Mouse (Mus musculus) MEL (cell line): Measurements from ENCODE around the gene Gipc3. TPM values are rescaled to one million over a fixed set of nuclear protein-coding genes. Genes with fewer than 3 reads are reported as not detected.
A peak's percentile ranks its signal among the peaks of the same experiment; 100 is the strongest.

Experiments used
- DNase-seq: peaks from one replicate; pipeline ENCODE4 v3.0.0; 2011; ENCODE audit warnings: low read depth, low spot score
- H3K27ac ChIP-seq: 2 replicates; pipeline ENCODE4 v1.5.1; 2012; ENCODE audit warnings: low read depth, mild to moderate bottlenecking, control low read depth, low read length, moderate library complexity; ENCODE audit not compliant: control insufficient read depth
- H3K27me3 ChIP-seq, 2 experiments: fragments of 150-350 bp in 1 of 2; sonication (generic) in 1 of 2; 2 replicates each; pipeline ENCODE4 v1.6.1; 2012; ENCODE audit warnings: low read length in 2 of 2, mild to moderate bottlenecking in 2 of 2, improper control_type of control experiment in 1 of 2, moderate library complexity in 1 of 2; ENCODE audit not compliant: insufficient read depth in 2 of 2, control insufficient read depth in 1 of 2
- H3K36me3 ChIP-seq, 2 experiments: 2 replicates each; pipeline ENCODE4 v1.6.1; 2012 to 2014; ENCODE audit warnings: low read length in 2 of 2, improper control_type of control experiment in 1 of 2, inconsistent platforms in 1 of 2, mild to moderate bottlenecking in 1 of 2; ENCODE audit not compliant: insufficient read depth in 2 of 2, control insufficient read depth in 1 of 2
- H3K4me1 ChIP-seq, 2 experiments: fragments of 150-350 bp in 1 of 2; sonication (generic) in 1 of 2; 2 replicates each; pipeline ENCODE4 v1.6.1; 2012; ENCODE audit warnings: low read length in 2 of 2, improper control_type of control experiment in 1 of 2, mild to moderate bottlenecking in 1 of 2; ENCODE audit not compliant: insufficient read depth in 2 of 2, control insufficient read depth in 1 of 2
- H3K4me3 ChIP-seq, 2 experiments: fragments of 150-350 bp in 1 of 2; sonication (generic) in 1 of 2; 2 replicates each; pipeline ENCODE4 v1.5.1; 2012; ENCODE audit warnings: low read depth in 2 of 2, low read length in 2 of 2, mild to moderate bottlenecking in 2 of 2, moderate library complexity in 2 of 2, control low read depth in 1 of 2, improper control_type of control experiment in 1 of 2; ENCODE audit not compliant: control insufficient read depth in 1 of 2, insufficient read depth in 1 of 2
- H3K79me2 ChIP-seq: 2 replicates; pipeline ENCODE4 v1.6.1; 2012; ENCODE audit warnings: mild to moderate bottlenecking, low read length, moderate library complexity; ENCODE audit not compliant: control insufficient read depth, poor library complexity, insufficient read depth
- H3K9ac ChIP-seq: 2 replicates; pipeline ENCODE4 v1.6.1; 2012; ENCODE audit warnings: low read depth, mild to moderate bottlenecking, control low read depth, low read length, moderate library complexity; ENCODE audit not compliant: control insufficient read depth, poor library complexity, severe bottlenecking
- H3K9me3 ChIP-seq: fragments of 150-350 bp; sonication (generic); replicated peaks from 2 replicates; pipeline ENCODE4 v1.6.1; 2012; ENCODE audit warnings: mild to moderate bottlenecking, low read length, improper control_type of control experiment, moderate library complexity; ENCODE audit not compliant: insufficient read depth
- CTCF ChIP-seq, 3 experiments: IDR thresholded peaks in 2 of 3; conservative IDR thresholded peaks in 1 of 3; 2 replicates each; pipeline ENCODE4 v1.5.1; 2011 to 2012; ENCODE audit warnings: low read length in 3 of 3, low read depth in 2 of 3, mild to moderate bottlenecking in 2 of 3, improper control_type of control experiment in 1 of 3, inconsistent platforms in 1 of 3, mixed read lengths in 1 of 3, moderate library complexity in 1 of 3; ENCODE audit not compliant: control insufficient read depth in 1 of 3, insufficient read depth in 1 of 3, poor library complexity in 1 of 3, severe bottlenecking in 1 of 3
- ELF1 ChIP-seq: IDR thresholded peaks from 2 replicates; pipeline ENCODE4 v1.6.1; 2014; ENCODE audit warnings: low read depth, mild to moderate bottlenecking, inconsistent platforms, low read length, improper control_type of control experiment, moderate library complexity
- EP300 ChIP-seq, 2 experiments: IDR thresholded peaks; 2 replicates each; pipeline ENCODE4 v1.6.1; 2011; ENCODE audit warnings: improper control_type of control experiment in 2 of 2, low read length in 2 of 2, low read depth in 1 of 2, mild to moderate bottlenecking in 1 of 2
- ETS1 ChIP-seq: IDR thresholded peaks from 2 replicates; pipeline ENCODE4 v1.6.1; 2012; ENCODE audit warnings: low read depth, mild to moderate bottlenecking, inconsistent platforms, low read length, improper control_type of control experiment, moderate library complexity
- GATA1 ChIP-seq: IDR thresholded peaks from 2 replicates; pipeline ENCODE4 v1.6.1; 2011; ENCODE audit warnings: low read depth, low read length, improper control_type of control experiment
- HCFC1 ChIP-seq: IDR thresholded peaks from 2 replicates; pipeline ENCODE4 v1.6.1; 2012; ENCODE audit warnings: low read depth, mild to moderate bottlenecking, inconsistent platforms, low read length, improper control_type of control experiment, moderate library complexity
- MAFK ChIP-seq: IDR thresholded peaks from 2 replicates; pipeline ENCODE4 v1.6.1; 2011; ENCODE audit warnings: low read depth, mild to moderate bottlenecking, low read length, improper control_type of control experiment, borderline replicate concordance
- MAZ ChIP-seq: IDR thresholded peaks from 2 replicates; pipeline ENCODE4 v1.6.1; 2012; ENCODE audit warnings: low read depth, mild to moderate bottlenecking, inconsistent platforms, low read length, improper control_type of control experiment
- MXI1 ChIP-seq: IDR thresholded peaks from 2 replicates; pipeline ENCODE4 v1.6.1; 2011; ENCODE audit warnings: mild to moderate bottlenecking, low read depth, low read length, improper control_type of control experiment
- MYB ChIP-seq: IDR thresholded peaks from 2 replicates; pipeline ENCODE4 v1.6.1; 2011; ENCODE audit warnings: mild to moderate bottlenecking, low read depth, low read length, improper control_type of control experiment
- MYC ChIP-seq: IDR thresholded peaks from 2 replicates; pipeline ENCODE4 v1.6.1; 2011; ENCODE audit warnings: low read depth, mild to moderate bottlenecking, low read length, improper control_type of control experiment, moderate library complexity
- NELFE ChIP-seq: IDR thresholded peaks from 2 replicates; pipeline ENCODE4 v1.6.1; 2011; ENCODE audit warnings: low read depth, low read length, improper control_type of control experiment
- NRF1 ChIP-seq: IDR thresholded peaks from 2 replicates; pipeline ENCODE4 v1.6.1; 2014; ENCODE audit warnings: low read depth, mild to moderate bottlenecking, inconsistent platforms, low read length, improper control_type of control experiment, moderate library complexity; ENCODE audit not compliant: poor library complexity, insufficient read depth, severe bottlenecking
- POLR2A ChIP-seq, 2 experiments: IDR thresholded peaks; 2 replicates each; pipeline ENCODE4 v1.6.1; 2011 to 2012; ENCODE audit warnings: low read length in 2 of 2, mild to moderate bottlenecking in 2 of 2, control low read depth in 1 of 2, improper control_type of control experiment in 1 of 2, low read depth in 1 of 2, moderate library complexity in 1 of 2; ENCODE audit not compliant: control insufficient read depth in 1 of 2, insufficient read depth in 1 of 2, poor library complexity in 1 of 2
- POLR2AphosphoS2 ChIP-seq: IDR thresholded peaks from 2 replicates; pipeline ENCODE4 v1.6.1; 2011; ENCODE audit warnings: low read length, improper control_type of control experiment
- POLR2AphosphoS5 ChIP-seq: IDR thresholded peaks from 2 replicates; pipeline ENCODE4 v1.6.1; 2012; ENCODE audit warnings: low read depth, borderline replicate concordance, mild to moderate bottlenecking, inconsistent platforms, low read length, moderate library complexity, mixed read lengths
- RAD21 ChIP-seq: IDR thresholded peaks from 2 replicates; pipeline ENCODE4 v1.6.1; 2011; ENCODE audit warnings: mild to moderate bottlenecking, low read depth, low read length, improper control_type of control experiment
- RCOR1 ChIP-seq: IDR thresholded peaks from 2 replicates; pipeline ENCODE4 v1.6.1; 2012; ENCODE audit warnings: low read depth, mild to moderate bottlenecking, inconsistent platforms, low read length, improper control_type of control experiment
- SIN3A ChIP-seq: IDR thresholded peaks from 2 replicates; pipeline ENCODE4 v1.6.1; 2012; ENCODE audit warnings: low read length, improper control_type of control experiment, inconsistent platforms
- TBP ChIP-seq: IDR thresholded peaks from 2 replicates; pipeline ENCODE4 v1.8.0; 2011; ENCODE audit warnings: low read depth, low read length, improper control_type of control experiment
- TCF12 ChIP-seq: IDR thresholded peaks from 2 replicates; pipeline ENCODE4 v1.6.1; 2014; ENCODE audit warnings: low read depth, mild to moderate bottlenecking, inconsistent platforms, low read length, improper control_type of control experiment, moderate library complexity
- UBTF ChIP-seq: IDR thresholded peaks from 2 replicates; pipeline ENCODE4 v1.6.1; 2012; ENCODE audit warnings: low read depth, mild to moderate bottlenecking, inconsistent platforms, low read length, improper control_type of control experiment, moderate library complexity, borderline replicate concordance; ENCODE audit not compliant: insufficient read depth
- USF1 ChIP-seq: IDR thresholded peaks from 2 replicates; pipeline ENCODE4 v1.6.1; 2014; ENCODE audit warnings: low read depth, mild to moderate bottlenecking, inconsistent platforms, low read length, improper control_type of control experiment, moderate library complexity
- ZC3H11A ChIP-seq: IDR thresholded peaks from 2 replicates; pipeline ENCODE4 v1.6.1; 2012; ENCODE audit warnings: low read depth, mild to moderate bottlenecking, inconsistent platforms, low read length, improper control_type of control experiment
- ZNF384 ChIP-seq: IDR thresholded peaks from 2 replicates; pipeline ENCODE4 v1.6.1; 2012; ENCODE audit warnings: low read depth, mild to moderate bottlenecking, inconsistent platforms, low read length, improper control_type of control experiment
- polyA plus RNA-seq, 2 experiments: library from polyadenylated mRNA; stranded (reverse) in 1 of 2; unstranded in 1 of 2; fragments of >175 nt in 1 of 2; fragments of >200 nt in 1 of 2; gene quantifications; 2 replicates each; pipeline versions ENCODE4 v1.2.1 to v1.2.4; 2012; ENCODE audit warnings: low replicate concordance in 2 of 2, low read depth in 1 of 2; ENCODE audit not compliant: insufficient read length in 2 of 2, insufficient read depth in 1 of 2, missing spikeins in 1 of 2
- total RNA-seq: library from RNA; depleted of rRNA; stranded (reverse); fragments of 300-350 nt; gene quantifications from 2 replicates; pipeline ENCODE4 v1.2.3, GENCODE M21; 2012; rRNA removed

The Gipc3 gene
- total and polyA plus RNA-seq, 3 experiments: not detected

- Histone ChIP-seq H3K27me3 (no peaks in the 10 kb centered on the region), H3K9me3 (no peaks in the 10 kb centered on the region), H3K27ac (peak overlapping the region; percentile 35)
Measured at GRCm38 (mm10) chr10:81285694-81286450, 57.2 kb downstream of the Gipc3 start.

More at GRCm38 (mm10) chr10:81285694-81286450, 57.2 kb downstream of the Gipc3 start:
- H3K4me1 ChIP-seq: peaks cover 2 to 10% of the 10 kb centered on the region in 2 experiments; a peak in 3 of 4 replicates
- H3K4me3 ChIP-seq: peak overlapping the region; percentile 48 to 85
- H3K9ac ChIP-seq: peak overlapping the region; percentile 78
- TF ChIP-seq GATA1 (no peak), CTCF (IDR thresholded peaks at IDR 0.05 in 2 of 3, conservative IDR thresholded peaks at IDR 0.05 in 1 of 3; ENCODE audit: control insufficient read depth in 1 of 3, insufficient read depth in 1 of 3, low read depth in 2 of 3, low read length in 3 of 3, poor library complexity in 1 of 3, severe bottlenecking in 1 of 3) (peak in 1 of 3 experiments; percentile 3; a peak in 1 of 6 replicates), ETS1 (peak; percentile 62; the same call in 1 of the 2 replicates), POLR2AphosphoS2 (no peak), TCF12 (peak; percentile 61; the same call in 1 of the 2 replicates), POLR2A (IDR thresholded peaks at IDR 0.05; ENCODE audit: control insufficient read depth in 1 of 2, insufficient read depth in 1 of 2, low read depth in 1 of 2, low read length in 2 of 2, poor library complexity in 1 of 2) (peak in 1 of 2 experiments; percentile 41; a peak in 1 of 4 replicates), RCOR1 (0 out of 2 replicates have a peak, but pooled peaks have one; percentile 7), ZNF384 (peak; percentile 71), UBTF (peak; percentile 72; the same call in 1 of the 2 replicates), RAD21 (no peak), ELF1 (peak; percentile 76), ZC3H11A (no peak), MAFK (no peak), MAZ (peak; percentile 83), SIN3A (peak; percentile 99), NELFE (peak; percentile 32; the same call in 1 of the 2 replicates), MYC (no peak), MXI1 (peak; percentile 56), TBP (no peak), MYB (no peak), USF1 (0 out of 2 replicates have a peak, but pooled peaks have one; percentile 41), HCFC1 (peak; percentile 84), POLR2AphosphoS5 (no peak), NRF1 (0 out of 2 replicates have a peak, but pooled peaks have one; percentile 18), EP300 (IDR thresholded peaks at IDR 0.05; ENCODE audit: low read depth in 1 of 2, low read length in 2 of 2) (0 out of 4 replicates have a peak, but pooled peaks of 1 of the 2 experiments have one; percentile 19)
- H3K79me2 ChIP-seq: no peaks in the 10 kb centered on the region
- peaks cover 0 to 7% of the 10 kb centered on the region in 2 experiments; a peak in 2 of 4 replicates for H3K36me3 ChIP-seq
- peak; percentile 93 for DNase-seq

Other genes starting within 250 kb of the Gipc3 start
Only the 30 nearest of the 33 such genes appear.
- 23.8 and 25.3 TPM in 2 replicates for gene Zbtb7a, start 208.0 kb downstream of the Gipc3 start, total RNA-seq
- 10 to 100 TPM; 40.6 to 45.4 TPM for gene Zbtb7a, start 208.0 kb downstream of the Gipc3 start, polyA plus RNA-seq
- 19.5 and 21.0 TPM in 2 replicates for gene Pias4, start 175.3 kb downstream of the Gipc3 start, total RNA-seq
- 10 to 100 TPM in 1 of 2 experiments, not detected in 1; 40.4 TPM for gene Pias4, start 175.3 kb downstream of the Gipc3 start, polyA plus RNA-seq
- gene Eef2, start 166.6 kb downstream of the Gipc3 start, total RNA-seq: 2,850 and 2,863 TPM in 2 replicates
- 1,000 to 10,000 TPM; 3,442 to 4,586 TPM for gene Eef2, start 166.6 kb downstream of the Gipc3 start, polyA plus RNA-seq
- gene Dapk3, start 160.3 kb downstream of the Gipc3 start, total RNA-seq: 42.3 and 49.2 TPM in 2 replicates
- 10 to 100 TPM in 1 of 2 experiments, not detected in 1; 79.1 TPM for gene Dapk3, start 160.3 kb downstream of the Gipc3 start, polyA plus RNA-seq
- 0.13 and 0.31 TPM in 2 replicates for gene 4930442H23Rik, start 159.4 kb downstream of the Gipc3 start, total RNA-seq
- gene 4930442H23Rik, start 159.4 kb downstream of the Gipc3 start, polyA plus RNA-seq: under 1 TPM in 1 of 2 experiments, not detected in 1; 0.42 TPM
- not detected in 2 replicates for gene Nmrk2, start 141.2 kb downstream of the Gipc3 start, total RNA-seq
- gene Nmrk2, start 141.2 kb downstream of the Gipc3 start, polyA plus RNA-seq: not detected
- gene Atcay, start 112.4 kb downstream of the Gipc3 start, total RNA-seq: 0.19 and 0.20 TPM in 2 replicates
- under 1 TPM in 1 of 2 experiments, not detected in 1; 0.33 TPM for gene Atcay, start 112.4 kb downstream of the Gipc3 start, polyA plus RNA-seq
- 0.39 and 0.81 TPM in 2 replicates for gene Zfr2, start 110.1 kb downstream of the Gipc3 start, total RNA-seq
- 1 to 10 TPM in 1 of 2 experiments, not detected in 1; 1.4 TPM for gene Zfr2, start 110.1 kb downstream of the Gipc3 start, polyA plus RNA-seq
- 0.10 and 0.23 TPM in 2 replicates for gene Matk, start 90.3 kb downstream of the Gipc3 start, total RNA-seq
- 1 to 10 TPM in 1 of 2 experiments, not detected in 1; 1.0 TPM for gene Matk, start 90.3 kb downstream of the Gipc3 start, polyA plus RNA-seq
- gene Mrpl54, start 76.3 kb downstream of the Gipc3 start, total RNA-seq: 137 and 150 TPM in 2 replicates
- 100 to 1,000 TPM; 157 to 421 TPM for gene Mrpl54, start 76.3 kb downstream of the Gipc3 start, polyA plus RNA-seq
- 68.9 and 81.3 TPM in 2 replicates for gene Apba3, start 76.3 kb downstream of the Gipc3 start, total RNA-seq
- 10 to 100 TPM in 1 of 2 experiments, not detected in 1; 73.2 TPM for gene Apba3, start 76.3 kb downstream of the Gipc3 start, polyA plus RNA-seq
- 2.5 and 2.9 TPM in 2 replicates for gene Tjp3, start 51.7 kb downstream of the Gipc3 start, total RNA-seq
- 1 to 10 TPM in 1 of 2 experiments, not detected in 1; 4.9 TPM for gene Tjp3, start 51.7 kb downstream of the Gipc3 start, polyA plus RNA-seq
- 14.1 and 14.4 TPM in 2 replicates for gene Pip5k1c, start 50.3 kb downstream of the Gipc3 start, total RNA-seq
- 10 to 100 TPM in 1 of 2 experiments, not detected in 1; 40.5 TPM for gene Pip5k1c, start 50.3 kb downstream of the Gipc3 start, polyA plus RNA-seq
- 43.5 and 47.6 TPM in 2 replicates for gene Cactin, start 22.2 kb downstream of the Gipc3 start, total RNA-seq
- 10 to 100 TPM in 1 of 2 experiments, not detected in 1; 66.8 TPM for gene Cactin, start 22.2 kb downstream of the Gipc3 start, polyA plus RNA-seq
- 0.13 TPM in 1 of 2 replicates, not detected in the other for gene Tbxa2r, start 14.5 kb downstream of the Gipc3 start, total RNA-seq
- under 1 TPM in 1 of 2 experiments, not detected in 1; 0.31 TPM for gene Tbxa2r, start 14.5 kb downstream of the Gipc3 start, polyA plus RNA-seq
- gene Hmg20b, start 7.2 kb upstream of the Gipc3 start, total RNA-seq: 22.8 and 27.0 TPM in 2 replicates
- gene Hmg20b, start 7.2 kb upstream of the Gipc3 start, polyA plus RNA-seq: 10 to 100 TPM in 1 of 2 experiments, not detected in 1; 92.7 TPM
- gene Mfsd12, start 14.2 kb upstream of the Gipc3 start, total RNA-seq: 17.9 and 29.0 TPM in 2 replicates
- gene Mfsd12, start 14.2 kb upstream of the Gipc3 start, polyA plus RNA-seq: 10 to 100 TPM in 1 of 2 experiments, not detected in 1; 22.5 TPM
- 6.7 and 12.1 TPM in 2 replicates for gene 4930404N11Rik, start 22.6 kb upstream of the Gipc3 start, total RNA-seq
- 1 to 10 TPM in 1 of 2 experiments, not detected in 1; 3.1 TPM for gene 4930404N11Rik, start 22.6 kb upstream of the Gipc3 start, polyA plus RNA-seq
- gene Fzr1, start 35.2 kb upstream of the Gipc3 start, total RNA-seq: 20.7 and 24.7 TPM in 2 replicates
- gene Fzr1, start 35.2 kb upstream of the Gipc3 start, polyA plus RNA-seq: 100 to 1,000 TPM in 1 of 2 experiments, not detected in 1; 115 TPM
- gene Dohh, start 41.2 kb upstream of the Gipc3 start, total RNA-seq: 153 and 157 TPM in 2 replicates
- 100 to 1,000 TPM in 1 of 2 experiments, not detected in 1; 145 TPM for gene Dohh, start 41.2 kb upstream of the Gipc3 start, polyA plus RNA-seq
- 0.46 and 0.62 TPM in 2 replicates for gene Gm48551, start 41.2 kb upstream of the Gipc3 start, total RNA-seq
- gene Gm48551, start 41.2 kb upstream of the Gipc3 start, polyA plus RNA-seq: 1 to 10 TPM in 1 of 2 experiments, not detected in 1; 2.6 TPM
- 0.49 and 0.89 TPM in 2 replicates for gene Gm48552, start 45.7 kb upstream of the Gipc3 start, total RNA-seq
- gene Gm48552, start 45.7 kb upstream of the Gipc3 start, polyA plus RNA-seq: 1 to 10 TPM in 1 of 2 experiments, not detected in 1; 1.2 TPM
- 6.5 and 6.7 TPM in 2 replicates for gene Smim24, start 49.8 kb upstream of the Gipc3 start, total RNA-seq
- 10 to 100 TPM in 1 of 2 experiments, not detected in 1; 29.5 TPM for gene Smim24, start 49.8 kb upstream of the Gipc3 start, polyA plus RNA-seq
- gene Nfic, start 112.4 kb upstream of the Gipc3 start, total RNA-seq: 2.0 and 3.6 TPM in 2 replicates
- 1 to 10 TPM in 1 of 2 experiments, not detected in 1; 9.7 TPM for gene Nfic, start 112.4 kb upstream of the Gipc3 start, polyA plus RNA-seq
- 0.03 and 0.08 TPM in 2 replicates for gene Celf5, start 139.4 kb upstream of the Gipc3 start, total RNA-seq
- under 1 TPM in 1 of 2 experiments, not detected in 1; 0.38 TPM for gene Celf5, start 139.4 kb upstream of the Gipc3 start, polyA plus RNA-seq
- gene Ncln, start 153.1 kb upstream of the Gipc3 start, total RNA-seq: 120 and 136 TPM in 2 replicates
- 100 to 1,000 TPM; 215 to 276 TPM for gene Ncln, start 153.1 kb upstream of the Gipc3 start, polyA plus RNA-seq
- 1.7 and 2.1 TPM in 2 replicates for gene S1pr4, start 156.9 kb upstream of the Gipc3 start, total RNA-seq
- 1 to 10 TPM in 1 of 2 experiments, not detected in 1; 1.6 TPM for gene S1pr4, start 156.9 kb upstream of the Gipc3 start, polyA plus RNA-seq
- gene Gna15, start 181.0 kb upstream of the Gipc3 start, total RNA-seq: 28.2 and 33.0 TPM in 2 replicates
- 100 to 1,000 TPM in 1 of 2 experiments, 10 to 100 TPM in 1; 23.0 to 142 TPM for gene Gna15, start 181.0 kb upstream of the Gipc3 start, polyA plus RNA-seq
- 12.2 and 14.1 TPM in 2 replicates for gene Gna11, start 201.9 kb upstream of the Gipc3 start, total RNA-seq
- 10 to 100 TPM in 1 of 2 experiments, not detected in 1; 18.4 TPM for gene Gna11, start 201.9 kb upstream of the Gipc3 start, polyA plus RNA-seq
- 170 and 197 TPM in 2 replicates for gene Aes, start 216.2 kb upstream of the Gipc3 start, total RNA-seq
- gene Aes, start 216.2 kb upstream of the Gipc3 start, polyA plus RNA-seq: 100 to 1,000 TPM in 1 of 2 experiments, not detected in 1; 355 TPM